Mouse (Mus musculus): ENCODE results near the gene Ddx39. TPM values are rescaled to one million over a fixed set of nuclear protein-coding genes. Genes with fewer than 3 reads are reported as not detected.

Gene Ddx39
- polyA plus RNA-seq (2015; fragmentation: Nextera tagmentation; extraction: Ambion mirVana), result 116 TPM in 2 replicates

DNA sequence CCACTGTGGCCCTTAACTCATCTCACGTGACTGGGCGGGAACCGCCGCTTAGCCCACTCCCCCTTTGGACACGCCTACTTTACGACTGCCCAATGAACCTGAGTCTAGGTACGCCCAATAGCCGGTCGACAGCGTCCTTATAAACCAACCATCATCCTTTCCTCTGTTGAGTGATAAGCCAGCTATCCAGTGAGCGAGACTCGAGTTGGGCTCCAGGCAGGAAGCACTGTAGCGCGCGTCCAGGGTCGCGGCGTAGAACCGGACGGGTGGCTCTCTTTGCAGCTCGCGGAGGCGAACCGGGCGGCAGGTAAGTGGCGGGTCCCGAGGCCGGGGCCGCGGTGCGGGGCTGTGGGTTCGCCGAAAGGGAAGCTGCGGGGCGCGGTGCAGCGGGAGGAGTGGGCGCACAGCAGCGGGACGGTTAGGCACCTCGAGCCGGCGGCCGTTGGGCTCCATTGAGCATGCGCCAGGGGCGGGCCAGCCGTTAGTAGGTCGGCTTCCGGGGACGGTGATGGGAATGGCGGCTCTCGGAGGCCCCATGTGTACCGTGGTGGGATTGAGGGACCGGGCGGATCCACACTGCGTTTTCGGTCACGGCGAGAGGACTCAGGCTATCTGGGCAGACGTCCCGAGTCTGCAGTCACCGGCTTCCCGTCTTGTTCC lies at the start of gene Ddx39:
Ddx39 (plus strand) TSS at position 147 of the 660 bp plus-strand sequence.
- H3K4me2 ChIP-seq (ENCODE audit: low read length), result peak within 1 kb of the TSS; percentile 94
- no peaks in the 10 kb centered on the region for H3K9me3 ChIP-seq (ENCODE audit: control insufficient read depth, low read length)
- WGBS, result 0% methylated on average over 63 of the region's 63 CpGs
- peak within 1 kb of the TSS; percentile 87 for H3K4me3 ChIP-seq (replicated peaks; ENCODE audit: low read length)
- H3K27ac ChIP-seq (ENCODE audit: low read length), result peak within 1 kb of the TSS; percentile 78
- H3K4me1 ChIP-seq (replicated peaks; ENCODE audit: control insufficient read depth, insufficient read depth, low read length), result peaks cover 11% of the 10 kb centered on the region
- no peaks in the 10 kb centered on the region for H3K27me3 ChIP-seq (replicated peaks; ENCODE audit: control insufficient read depth, insufficient read depth, low read length)
- H3K9ac ChIP-seq (replicated peaks; ENCODE audit: low read depth, low read length), result peak within 1 kb of the TSS; percentile 66
- H3K36me3 ChIP-seq (ENCODE audit: control insufficient read depth, insufficient read depth), result peaks cover 4% of the 10 kb centered on the region; the same call in 1 of the 2 replicates
- ATAC-seq, result peak; percentile 100

DNA sequence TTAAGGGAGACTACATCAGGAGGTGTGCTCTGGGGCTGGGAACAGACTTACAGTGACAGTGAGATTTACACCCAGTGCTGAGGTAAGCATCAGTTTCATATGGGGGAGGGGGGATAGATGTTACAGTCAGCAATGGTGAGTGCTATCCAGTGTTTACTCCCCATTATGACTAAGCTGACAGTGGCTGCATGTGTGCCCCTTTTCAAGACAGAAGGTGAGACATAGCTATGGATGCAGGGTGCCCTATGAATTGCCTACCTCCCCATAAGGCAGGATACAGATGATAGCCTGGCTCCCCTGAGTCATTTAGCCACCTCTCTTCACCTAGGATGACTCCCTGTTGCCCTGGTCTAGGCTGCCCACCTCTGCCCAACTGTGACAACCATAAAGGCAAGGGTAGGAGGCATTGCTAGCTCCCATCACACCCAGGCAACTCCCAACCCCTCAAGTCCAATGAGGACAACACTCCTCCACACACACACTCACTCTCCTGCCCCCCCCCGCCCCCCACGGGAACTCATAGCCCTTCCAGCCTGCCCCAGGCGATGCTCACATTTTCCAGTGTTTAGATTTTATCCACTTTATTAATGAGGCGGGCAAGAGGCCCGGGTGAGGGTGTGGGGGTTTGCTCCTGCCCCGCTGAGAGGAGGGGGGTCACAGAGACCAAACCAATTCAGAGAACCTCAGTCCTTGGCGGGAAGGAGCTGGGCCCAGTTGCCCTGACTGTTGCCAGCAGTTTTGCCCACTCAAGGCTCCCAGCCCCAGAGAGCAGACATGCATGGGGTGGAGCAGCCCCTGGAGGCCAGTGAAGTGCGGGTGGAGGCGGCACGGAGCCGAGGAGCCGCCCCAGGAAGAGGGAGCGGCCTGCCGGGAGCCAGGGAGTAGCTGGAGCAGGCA lies 48.8 kb upstream of the Ddx39 start, which contains the start of gene Ptger1:
Ptger1 (plus strand) TSS at position 710 of the 897 bp plus-strand sequence.
- ATAC-seq, result no peak; the same call in 1 of the 2 replicates
- WGBS, result 36% methylated on average over 14 of the region's 14 CpGs

DNA sequence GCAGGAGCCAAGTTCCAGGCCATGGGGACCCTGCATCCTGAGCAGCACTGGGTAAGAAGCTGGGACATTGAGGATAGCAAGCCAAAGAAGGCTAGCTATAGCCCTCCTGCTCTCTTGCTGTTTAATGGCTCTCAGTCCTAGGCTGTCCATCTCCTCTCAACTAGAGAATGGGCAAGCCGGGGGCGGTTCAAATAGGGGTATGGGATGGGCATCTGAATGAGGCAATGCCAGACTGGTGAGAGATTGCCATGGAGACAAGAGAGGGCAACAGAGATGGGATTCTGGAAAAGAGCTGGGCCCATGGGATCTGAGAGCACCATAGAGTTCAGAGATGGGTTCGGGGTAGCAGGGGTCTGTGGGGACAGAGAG lies 48.1 kb upstream of the Ddx39 start:
- Histone ChIP-seq H3K4me2 (ENCODE audit: low read length) (no peak overlapping the region), H3K27ac (ENCODE audit: low read length) (no peak overlapping the region), H3K4me3 (replicated peaks; ENCODE audit: low read length) (no peak overlapping the region), H3K4me1 (replicated peaks; ENCODE audit: control insufficient read depth, insufficient read depth, low read length) (peaks cover 32% of the 10 kb centered on the region), H3K9ac (replicated peaks; ENCODE audit: low read depth, low read length) (0 out of 2 replicates have a peak overlapping the region, but pooled peaks have one; percentile 17), H3K27me3 (replicated peaks; ENCODE audit: control insufficient read depth, insufficient read depth, low read length) (no peaks in the 10 kb centered on the region), H3K9me3 (ENCODE audit: control insufficient read depth, low read length) (no peaks in the 10 kb centered on the region), H3K36me3 (ENCODE audit: control insufficient read depth, insufficient read depth) (peaks cover 15% of the 10 kb centered on the region; the same call in 1 of the 2 replicates)
- whole genome bisulfite sequencing, result 90% methylated on average over 3 of the region's 3 CpGs
- no peak for ATAC-seq

More for the DNA sequence above, 48.8 kb upstream of the Ddx39 start, which contains the start of gene Ptger1:
- no peak within 1 kb of the TSS for H3K4me2 ChIP-seq (ENCODE audit: low read length)
- no peak within 1 kb of the TSS for H3K4me3 ChIP-seq (replicated peaks; ENCODE audit: low read length)
- 0 out of 2 replicates have a peak within 1 kb of the TSS, but pooled peaks have one; percentile 17 for H3K9ac ChIP-seq (replicated peaks; ENCODE audit: low read depth, low read length)
- H3K27me3 ChIP-seq (replicated peaks; ENCODE audit: control insufficient read depth, insufficient read depth, low read length), result no peaks in the 10 kb centered on the region
- H3K36me3 ChIP-seq (ENCODE audit: control insufficient read depth, insufficient read depth), result peaks cover 10% of the 10 kb centered on the region; the same call in 1 of the 2 replicates
- H3K4me1 ChIP-seq (replicated peaks; ENCODE audit: control insufficient read depth, insufficient read depth, low read length), result peaks cover 35% of the 10 kb centered on the region
- no peak within 1 kb of the TSS for H3K27ac ChIP-seq (ENCODE audit: low read length)
- H3K9me3 ChIP-seq (ENCODE audit: control insufficient read depth, low read length), result no peaks in the 10 kb centered on the region

DNA sequence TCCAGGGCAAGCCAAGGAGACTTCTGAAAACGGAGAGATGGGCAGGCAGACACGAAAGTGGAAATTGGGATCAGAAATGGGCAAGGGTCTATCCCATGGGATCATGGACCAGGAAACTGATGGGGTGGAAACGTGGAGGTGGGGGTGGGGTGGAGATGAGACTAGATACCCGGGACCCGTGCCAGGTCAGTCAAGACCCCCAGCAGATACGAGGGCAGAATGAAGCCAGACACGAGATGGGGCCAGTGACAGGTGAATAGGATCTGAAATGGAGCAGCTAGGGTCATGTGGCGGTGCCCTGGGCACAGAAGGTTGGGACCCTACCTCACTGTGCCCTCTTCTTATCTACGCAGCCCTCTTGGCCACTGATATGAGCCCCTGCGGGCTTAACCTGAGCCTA lies 47.5 kb upstream of the Ddx39 start:
- Histone ChIP-seq H3K36me3 (ENCODE audit: control insufficient read depth, insufficient read depth) (peaks cover 15% of the 10 kb centered on the region; the same call in 1 of the 2 replicates), H3K9me3 (ENCODE audit: control insufficient read depth, low read length) (no peaks in the 10 kb centered on the region), H3K4me2 (ENCODE audit: low read length) (peak overlapping the region; percentile 59), H3K27me3 (replicated peaks; ENCODE audit: control insufficient read depth, insufficient read depth, low read length) (no peaks in the 10 kb centered on the region), H3K27ac (ENCODE audit: low read length) (no peak overlapping the region), H3K4me1 (replicated peaks; ENCODE audit: control insufficient read depth, insufficient read depth, low read length) (peaks cover 27% of the 10 kb centered on the region), H3K4me3 (replicated peaks; ENCODE audit: low read length) (no peak overlapping the region), H3K9ac (replicated peaks; ENCODE audit: low read depth, low read length) (peak overlapping the region; percentile 62; the same call in 1 of the 2 replicates)
- 80% methylated on average over 10 of the region's 10 CpGs for WGBS
- no peak for ATAC-seq

DNA sequence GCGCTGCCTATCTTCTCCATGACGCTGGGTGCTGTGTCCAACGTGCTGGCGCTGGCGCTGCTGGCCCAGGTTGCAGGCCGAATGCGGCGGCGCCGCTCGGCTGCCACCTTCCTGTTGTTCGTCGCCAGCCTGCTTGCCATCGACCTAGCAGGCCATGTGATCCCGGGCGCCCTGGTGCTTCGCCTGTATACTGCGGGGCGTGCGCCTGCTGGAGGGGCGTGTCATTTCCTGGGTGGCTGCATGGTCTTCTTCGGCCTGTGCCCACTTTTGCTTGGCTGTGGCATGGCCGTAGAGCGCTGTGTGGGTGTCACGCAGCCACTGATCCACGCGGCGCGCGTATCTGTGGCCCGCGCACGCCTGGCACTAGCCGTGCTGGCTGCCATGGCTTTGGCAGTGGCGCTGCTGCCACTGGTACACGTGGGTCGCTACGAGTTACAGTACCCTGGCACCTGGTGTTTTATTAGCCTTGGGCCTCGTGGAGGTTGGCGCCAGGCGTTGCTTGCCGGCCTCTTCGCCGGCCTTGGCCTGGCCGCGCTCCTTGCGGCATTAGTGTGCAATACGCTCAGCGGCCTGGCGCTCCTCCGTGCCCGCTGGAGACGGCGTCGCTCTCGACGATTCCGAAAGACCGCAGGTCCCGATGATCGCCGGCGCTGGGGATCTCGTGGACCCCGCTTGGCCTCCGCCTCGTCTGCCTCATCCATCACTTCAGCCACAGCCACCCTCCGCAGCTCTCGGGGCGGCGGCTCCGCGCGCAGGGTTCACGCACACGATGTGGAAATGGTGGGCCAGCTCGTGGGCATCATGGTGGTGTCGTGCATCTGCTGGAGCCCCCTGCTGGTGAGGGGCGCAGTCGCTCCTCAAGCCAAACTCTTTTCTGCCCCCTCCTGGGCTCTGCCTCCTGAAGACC lies 46.7 kb upstream of the Ddx39 start:
- Histone ChIP-seq H3K9ac (replicated peaks; ENCODE audit: low read depth, low read length) (peak overlapping the region; percentile 62), H3K4me3 (replicated peaks; ENCODE audit: low read length) (peak overlapping the region; percentile 38), H3K36me3 (ENCODE audit: control insufficient read depth, insufficient read depth) (peaks cover 22% of the 10 kb centered on the region), H3K4me1 (replicated peaks; ENCODE audit: control insufficient read depth, insufficient read depth, low read length) (peaks cover 26% of the 10 kb centered on the region), H3K4me2 (ENCODE audit: low read length) (peak overlapping the region; percentile 59), H3K9me3 (ENCODE audit: control insufficient read depth, low read length) (no peaks in the 10 kb centered on the region), H3K27me3 (replicated peaks; ENCODE audit: control insufficient read depth, insufficient read depth, low read length) (no peaks in the 10 kb centered on the region), H3K27ac (ENCODE audit: low read length) (peak overlapping the region; percentile 12; the same call in 1 of the 2 replicates)
- 20% methylated on average over 80 of the region's 80 CpGs for WGBS
- peak; percentile 67 for ATAC-seq

DNA sequence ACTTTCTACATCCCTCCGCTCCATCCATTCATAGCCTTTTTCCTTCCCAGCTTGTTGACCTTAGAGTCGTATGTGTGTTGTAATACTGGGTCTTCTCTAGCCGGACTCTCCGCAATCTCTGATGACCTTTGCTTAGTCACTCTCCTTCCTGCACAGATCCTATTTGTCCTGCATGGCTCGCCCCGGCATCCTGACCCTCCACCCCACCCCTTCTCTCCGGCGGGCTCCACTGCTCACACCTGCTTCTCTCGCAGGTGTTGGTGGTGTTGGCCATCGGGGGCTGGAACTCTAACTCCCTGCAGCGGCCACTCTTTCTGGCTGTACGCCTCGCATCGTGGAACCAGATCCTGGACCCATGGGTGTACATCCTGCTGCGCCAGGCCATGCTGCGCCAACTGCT lies 46.0 kb upstream of the Ddx39 start:
- ATAC-seq, result no peak
- Histone ChIP-seq H3K4me2 (ENCODE audit: low read length) (no peak overlapping the region; the same call in 1 of the 2 replicates), H3K27ac (ENCODE audit: low read length) (no peak overlapping the region), H3K9me3 (ENCODE audit: control insufficient read depth, low read length) (no peaks in the 10 kb centered on the region), H3K27me3 (replicated peaks; ENCODE audit: control insufficient read depth, insufficient read depth, low read length) (no peaks in the 10 kb centered on the region), H3K4me1 (replicated peaks; ENCODE audit: control insufficient read depth, insufficient read depth, low read length) (peaks cover 26% of the 10 kb centered on the region), H3K4me3 (replicated peaks; ENCODE audit: low read length) (no peak overlapping the region), H3K36me3 (ENCODE audit: control insufficient read depth, insufficient read depth) (peaks cover 24% of the 10 kb centered on the region), H3K9ac (replicated peaks; ENCODE audit: low read depth, low read length) (no peak overlapping the region)
- 76% methylated on average over 16 of the region's 16 CpGs for whole genome bisulfite sequencing

DNA sequence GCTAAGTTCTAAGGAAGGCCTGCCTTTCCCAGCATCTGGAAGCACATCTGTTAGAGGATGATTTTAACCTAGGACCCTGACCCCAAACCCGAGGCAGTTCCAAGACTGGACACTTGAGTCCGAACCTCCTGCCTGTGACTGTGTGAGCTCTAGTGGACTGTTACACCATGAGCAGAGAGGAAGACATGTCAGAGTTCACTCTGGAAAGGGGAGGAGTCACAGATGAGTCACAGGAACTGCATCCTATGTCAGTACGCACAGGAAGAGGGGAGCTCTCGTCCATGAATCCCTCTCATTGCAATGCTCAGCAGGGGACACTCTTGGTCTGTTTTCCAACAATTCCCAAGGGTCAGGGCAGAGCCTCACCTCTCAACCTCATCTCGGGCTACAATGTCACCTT lies 42.0 kb upstream of the Ddx39 start:
- 64% methylated on average over 5 of the region's 5 CpGs for WGBS
- no peak overlapping the region for H3K9ac ChIP-seq (replicated peaks; ENCODE audit: low read depth, low read length)
- H3K4me3 ChIP-seq (replicated peaks; ENCODE audit: low read length), result no peak overlapping the region
- peaks cover 30% of the 10 kb centered on the region for H3K36me3 ChIP-seq (ENCODE audit: control insufficient read depth, insufficient read depth)
- H3K4me2 ChIP-seq (ENCODE audit: low read length), result no peak overlapping the region
- no peaks in the 10 kb centered on the region for H3K27me3 ChIP-seq (replicated peaks; ENCODE audit: control insufficient read depth, insufficient read depth, low read length)
- no peaks in the 10 kb centered on the region for H3K9me3 ChIP-seq (ENCODE audit: control insufficient read depth, low read length)
- ATAC-seq, result no peak
- no peak overlapping the region for H3K27ac ChIP-seq (ENCODE audit: low read length)
- H3K4me1 ChIP-seq (replicated peaks; ENCODE audit: control insufficient read depth, insufficient read depth, low read length), result peaks cover 9% of the 10 kb centered on the region

DNA sequence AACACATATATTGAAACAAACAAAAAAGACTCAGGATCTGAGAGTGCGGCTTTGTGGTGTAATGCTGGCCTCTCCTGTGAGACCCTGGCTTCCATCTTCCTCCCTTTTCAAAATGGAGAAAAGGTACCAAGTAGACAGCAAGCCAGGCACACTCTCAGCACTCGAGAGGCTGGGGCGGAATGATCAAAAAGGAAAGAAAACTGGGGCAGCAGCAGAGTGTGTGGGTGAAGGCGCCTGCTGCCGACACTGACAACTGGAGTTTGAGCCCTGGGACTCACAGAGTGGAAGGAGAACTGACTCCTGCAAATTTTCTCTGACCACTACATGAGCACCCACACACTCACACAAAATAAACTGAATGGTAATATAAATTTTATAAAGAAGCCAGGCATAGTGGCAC lies 40.5 kb upstream of the Ddx39 start:
- no peak for ATAC-seq
- H3K27ac ChIP-seq (ENCODE audit: low read length), result no peak overlapping the region
- H3K4me3 ChIP-seq (replicated peaks; ENCODE audit: low read length), result no peak overlapping the region
- H3K27me3 ChIP-seq (replicated peaks; ENCODE audit: control insufficient read depth, insufficient read depth, low read length), result no peaks in the 10 kb centered on the region
- 93% methylated on average over 5 of the region's 5 CpGs for WGBS
- H3K4me1 ChIP-seq (replicated peaks; ENCODE audit: control insufficient read depth, insufficient read depth, low read length), result no peaks in the 10 kb centered on the region
- H3K36me3 ChIP-seq (ENCODE audit: control insufficient read depth, insufficient read depth), result peaks cover 39% of the 10 kb centered on the region
- H3K9me3 ChIP-seq (ENCODE audit: control insufficient read depth, low read length), result no peaks in the 10 kb centered on the region
- no peak overlapping the region for H3K9ac ChIP-seq (replicated peaks; ENCODE audit: low read depth, low read length)
- no peak overlapping the region for H3K4me2 ChIP-seq (ENCODE audit: low read length)

Data from forebrain, embryonic 16.5 days (tissue).